Mouse (Mus musculus) myocyte (in vitro differentiated cells): ENCODE measurements around the gene Cnot3.
"Not testable (repeated sequence)": the region's sequence is repeated elsewhere in the genome, so short reads cannot be mapped to it uniquely, and the experiment has no call there.

ENCODE experiments used
- E2F4 ChIP-seq: IDR thresholded peaks from one replicate; pipeline ENCODE4 v1.6.1; 2011; ENCODE audit warnings: mild to moderate bottlenecking, control low read depth, moderate library complexity; ENCODE audit not compliant: insufficient read depth
- MAX ChIP-seq: IDR thresholded peaks from one replicate; pipeline ENCODE4 v1.6.1; 2011; ENCODE audit warnings: low read depth, mild to moderate bottlenecking, control low read depth
- MYOD1 ChIP-seq, 3 experiments: IDR thresholded peaks; one replicate each; pipeline ENCODE4 v1.6.1; 2011; ENCODE audit warnings: control low read depth in 2 of 3, low read depth in 2 of 3, mild to moderate bottlenecking in 2 of 3, moderate library complexity in 1 of 3; ENCODE audit not compliant: insufficient read length in 2 of 3, control insufficient read depth in 1 of 3
- POLR2A ChIP-seq: IDR thresholded peaks from one replicate; pipeline ENCODE4 v1.6.1; 2011; ENCODE audit warnings: low read depth, mild to moderate bottlenecking, control low read depth, moderate library complexity; ENCODE audit not compliant: insufficient read length
- REST ChIP-seq: IDR thresholded peaks from one replicate; pipeline ENCODE4 v1.6.1; 2011; ENCODE audit warnings: mild to moderate bottlenecking, control low read depth, moderate library complexity; ENCODE audit not compliant: insufficient read depth, insufficient read length
- TCF12 ChIP-seq: IDR thresholded peaks from one replicate; pipeline ENCODE4 v1.6.1; 2011; ENCODE audit warnings: mild to moderate bottlenecking, control low read depth; ENCODE audit not compliant: poor library complexity, insufficient read depth, severe bottlenecking
- USF1 ChIP-seq: IDR thresholded peaks from one replicate; pipeline ENCODE4 v1.6.1; 2011; ENCODE audit warnings: low read depth, mild to moderate bottlenecking, control low read depth, moderate library complexity

- not testable (repeated sequence) for TF ChIP-seq USF1; E2F4; POLR2A; REST; MYOD1 (IDR thresholded peaks at IDR 0.05; ENCODE audit: control insufficient read depth in 1 of 3, insufficient read length in 2 of 3, low read depth in 2 of 3); MAX; TCF12
Observed at GRCm38 (mm10) chr7:3597755-3598154, 47.3 kb upstream of the Cnot3 start.
